Mouse (Mus musculus): ENCODE measurements at regions not wholly inside any gene's neighbourhood (a gene's known extent, or its start where the extent isn't known, plus 50 kb on each side); places are given as distances from the start of the nearest gene placed in this dataset.

DNA sequence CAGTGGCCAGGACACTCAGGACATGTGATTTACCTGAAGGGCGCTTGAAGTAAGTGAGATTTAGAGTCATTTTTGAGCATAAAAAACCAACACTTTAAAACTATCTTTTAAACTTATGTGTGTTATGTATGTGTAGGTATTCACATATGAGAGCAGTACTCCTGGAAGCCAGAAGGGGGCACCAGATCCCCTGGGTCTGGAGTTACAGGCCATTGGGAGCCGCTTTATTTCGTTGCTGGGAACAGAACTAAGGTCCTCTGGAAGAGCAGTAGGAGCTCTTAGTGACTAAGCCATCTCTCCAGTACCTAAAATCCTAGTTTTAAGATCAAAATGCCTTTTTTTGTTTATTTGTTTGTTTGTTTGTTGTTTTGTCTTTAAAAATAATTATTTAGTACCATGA is 192.3 kb upstream of the Wscd1 start:
- H3K27me3 ChIP-seq (ENCODE audit: control insufficient read depth, insufficient read depth, low read length) = no peaks in the 10 kb centered on the region
- H3K4me3 ChIP-seq (ENCODE audit: low read depth, low read length) = no peak overlapping the region
- H3K27ac ChIP-seq (ENCODE audit: insufficient read depth, low read depth, low read length) = no peak overlapping the region
- no peaks in the 10 kb centered on the region for H3K4me1 ChIP-seq (ENCODE audit: control insufficient read depth, insufficient read depth, insufficient read length, low read length)
- TF ChIP-seq POLR2A (IDR thresholded peaks at IDR 0.05; ENCODE audit: low read depth, low read length) (no peak), CTCF (IDR thresholded peaks at IDR 0.05; ENCODE audit: extremely low read depth, insufficient read length, insufficient replicate concordance, low read depth, low read length) (peak; percentile 31; the same call in 1 of the 2 replicates)
- H3K36me3 ChIP-seq (ENCODE audit: control insufficient read depth, insufficient read depth, low read length) = no peaks in the 10 kb centered on the region
- 86% methylated on average over 3 of the region's 3 CpGs for WGBS

DNA sequence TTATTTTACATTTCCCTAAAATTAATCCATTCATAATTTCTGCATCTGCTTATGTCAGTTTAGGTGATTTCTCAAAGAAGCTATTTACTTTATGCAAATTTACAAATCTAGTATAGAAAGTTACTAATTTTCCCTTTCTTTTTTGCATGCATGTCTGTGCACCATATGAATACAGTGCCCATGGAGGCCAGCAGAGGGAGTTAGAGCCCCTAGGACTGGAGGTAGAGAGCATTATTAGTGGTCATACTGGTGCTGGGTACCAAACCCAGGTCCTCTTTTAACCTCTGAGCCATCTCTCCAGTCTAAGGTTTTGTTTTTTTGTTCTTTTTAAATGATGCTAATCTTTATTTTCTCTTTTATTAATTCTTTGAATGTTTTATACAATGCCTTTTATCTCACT is 184.9 kb upstream of the Wscd1 start:
- H3K36me3 ChIP-seq (ENCODE audit: control insufficient read depth, insufficient read depth, low read length) = no peaks in the 10 kb centered on the region

DNA sequence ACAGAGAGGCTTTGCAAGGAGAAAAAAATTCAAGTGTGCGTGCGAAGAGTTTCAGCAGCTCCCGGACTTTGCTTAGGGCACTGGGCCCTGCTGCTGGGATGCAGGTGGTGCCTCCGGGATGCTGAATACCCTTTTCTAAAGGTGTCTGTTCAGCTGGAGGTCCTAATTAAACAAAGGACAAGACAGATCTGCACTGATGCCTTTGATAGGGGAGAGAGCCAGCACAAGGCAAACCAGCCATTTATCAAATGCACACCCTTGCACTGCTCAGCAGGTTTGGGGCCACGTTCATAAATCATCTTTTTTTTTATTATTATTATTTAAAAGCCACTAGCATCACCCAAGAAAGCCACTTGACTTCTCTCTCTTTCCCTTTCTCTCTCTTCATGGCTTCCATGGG is 172.9 kb upstream of the Wscd1 start:
- no peaks in the 10 kb centered on the region for H3K27me3 ChIP-seq (ENCODE audit: control insufficient read depth, insufficient read depth, low read length)
- H3K27ac ChIP-seq (ENCODE audit: insufficient read depth, low read depth, low read length) = no peak overlapping the region
- 82% methylated on average over 5 of the region's 5 CpGs for WGBS
- TF ChIP-seq POLR2A (IDR thresholded peaks at IDR 0.05; ENCODE audit: low read depth, low read length) = no peak
- no peak for TF ChIP-seq CTCF (IDR thresholded peaks at IDR 0.05; ENCODE audit: extremely low read depth, insufficient read length, insufficient replicate concordance, low read depth, low read length)
- H3K4me1 ChIP-seq (ENCODE audit: control insufficient read depth, insufficient read depth, insufficient read length, low read length) = no peaks in the 10 kb centered on the region
- no peak overlapping the region for H3K4me3 ChIP-seq (ENCODE audit: low read depth, low read length)
- no peaks in the 10 kb centered on the region for H3K36me3 ChIP-seq (ENCODE audit: control insufficient read depth, insufficient read depth, low read length)

More for the DNA sequence above, 184.9 kb upstream of the Wscd1 start:
- no peaks in the 10 kb centered on the region for H3K4me1 ChIP-seq (ENCODE audit: control insufficient read depth, insufficient read depth, insufficient read length, low read length)
- H3K27me3 ChIP-seq (ENCODE audit: control insufficient read depth, insufficient read depth, low read length) = no peaks in the 10 kb centered on the region
- H3K4me3 ChIP-seq (ENCODE audit: low read depth, low read length) = no peak overlapping the region
- no peak for TF ChIP-seq POLR2A (IDR thresholded peaks at IDR 0.05; ENCODE audit: low read depth, low read length)
- no peak for TF ChIP-seq CTCF (IDR thresholded peaks at IDR 0.05; ENCODE audit: extremely low read depth, insufficient read length, insufficient replicate concordance, low read depth, low read length)
- no peak overlapping the region for H3K27ac ChIP-seq (ENCODE audit: insufficient read depth, low read depth, low read length)

DNA sequence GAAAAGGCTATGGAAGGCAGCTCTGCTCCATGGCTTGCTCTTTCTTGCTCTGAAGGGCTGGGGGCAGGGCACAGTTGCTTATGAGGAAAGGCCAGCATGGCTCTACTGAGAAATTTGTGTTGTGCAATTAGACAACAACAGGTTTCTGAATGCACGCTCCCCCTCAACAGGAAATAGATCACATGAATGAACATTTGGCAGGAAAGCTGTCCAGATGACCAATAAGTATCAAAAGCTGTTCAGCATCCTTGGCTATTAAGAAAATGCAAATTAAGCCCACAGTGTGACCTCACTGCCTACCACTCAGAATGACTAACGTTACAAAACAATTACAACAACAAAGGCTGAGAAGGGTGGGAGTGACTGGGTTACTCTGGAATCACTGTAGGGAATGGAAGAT is 167.9 kb upstream of the Wscd1 start:
- no peaks in the 10 kb centered on the region for H3K36me3 ChIP-seq (ENCODE audit: control insufficient read depth, insufficient read depth, low read length)
- no peaks in the 10 kb centered on the region for H3K4me1 ChIP-seq (ENCODE audit: control insufficient read depth, insufficient read depth, insufficient read length, low read length)
- no peak overlapping the region for H3K4me3 ChIP-seq (ENCODE audit: low read depth, low read length)
- TF ChIP-seq CTCF (IDR thresholded peaks at IDR 0.05; ENCODE audit: extremely low read depth, insufficient read length, insufficient replicate concordance, low read depth, low read length) = no peak
- no peak for TF ChIP-seq POLR2A (IDR thresholded peaks at IDR 0.05; ENCODE audit: low read depth, low read length)
- H3K27ac ChIP-seq (ENCODE audit: insufficient read depth, low read depth, low read length) = no peak overlapping the region
- WGBS = 64% methylated on average over 2 of the region's 2 CpGs
- no peaks in the 10 kb centered on the region for H3K27me3 ChIP-seq (ENCODE audit: control insufficient read depth, insufficient read depth, low read length)

DNA sequence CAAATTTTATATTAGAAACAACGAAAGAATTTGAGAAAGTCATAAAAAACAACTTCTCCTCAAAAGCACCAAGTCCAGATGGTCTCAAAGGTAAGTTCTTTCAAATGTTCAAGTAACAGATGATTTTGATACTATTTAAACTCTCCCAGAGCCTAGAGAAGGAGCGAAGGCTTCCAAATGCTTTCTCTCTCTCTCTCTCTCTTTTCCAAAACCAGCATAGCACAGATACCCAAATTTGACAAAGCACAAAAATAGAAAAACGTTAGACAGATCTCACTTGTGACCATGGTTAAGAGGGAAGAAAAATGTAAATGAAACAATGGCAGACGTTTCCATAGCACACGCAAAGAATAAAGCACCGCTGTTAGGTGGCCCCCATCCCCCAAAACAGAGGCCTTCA is 158.7 kb upstream of the Wscd1 start:
- no peaks in the 10 kb centered on the region for H3K36me3 ChIP-seq (ENCODE audit: control insufficient read depth, insufficient read depth, low read length)
- 0 out of 2 replicates have a peak, but pooled peaks cover 1% of the 10 kb centered on the region for H3K4me1 ChIP-seq (ENCODE audit: control insufficient read depth, insufficient read depth, insufficient read length, low read length)
- 83% methylated on average over 6 of the region's 6 CpGs for WGBS
- TF ChIP-seq CTCF (IDR thresholded peaks at IDR 0.05; ENCODE audit: extremely low read depth, insufficient read length, insufficient replicate concordance, low read depth, low read length) = no peak
- TF ChIP-seq POLR2A (IDR thresholded peaks at IDR 0.05; ENCODE audit: low read depth, low read length) = no peak
- no peaks in the 10 kb centered on the region for H3K27me3 ChIP-seq (ENCODE audit: control insufficient read depth, insufficient read depth, low read length)
- no peak overlapping the region for H3K4me3 ChIP-seq (ENCODE audit: low read depth, low read length)
- no peak overlapping the region for H3K27ac ChIP-seq (ENCODE audit: insufficient read depth, low read depth, low read length)

DNA sequence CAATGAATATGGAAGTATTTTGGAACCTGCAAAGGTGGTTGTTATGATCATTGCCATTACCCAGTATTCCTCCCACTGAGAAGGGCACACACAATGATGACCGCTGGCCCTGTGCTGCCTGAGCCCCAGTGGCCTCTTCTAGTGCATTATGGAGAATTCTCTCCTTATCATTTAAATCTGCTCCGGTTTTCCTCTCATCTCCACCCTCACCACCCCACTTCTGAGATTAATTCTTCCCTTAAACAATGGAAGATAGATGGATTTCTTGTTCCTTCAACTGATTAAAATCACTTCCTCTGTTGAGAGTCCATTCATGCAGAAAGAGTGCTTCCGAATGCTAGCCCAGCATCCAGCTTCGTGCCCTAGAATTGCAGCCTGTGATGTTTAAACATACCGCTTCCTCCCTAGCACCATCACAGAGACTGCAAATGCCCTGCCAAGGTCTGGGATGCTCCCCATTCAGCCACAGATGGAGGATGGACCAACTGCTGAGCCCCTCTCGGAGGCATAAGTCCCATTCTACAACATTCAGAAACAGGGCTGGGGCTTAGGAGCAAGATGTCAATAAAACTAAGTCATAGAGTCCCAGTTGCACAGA is 155.4 kb upstream of the Wscd1 start:
- no peak overlapping the region for H3K27ac ChIP-seq (ENCODE audit: insufficient read depth, low read depth, low read length)
- 0 out of 2 replicates have a peak, but pooled peaks cover 3% of the 10 kb centered on the region for H3K4me1 ChIP-seq (ENCODE audit: control insufficient read depth, insufficient read depth, insufficient read length, low read length)
- no peak overlapping the region for H3K4me3 ChIP-seq (ENCODE audit: low read depth, low read length)
- H3K36me3 ChIP-seq (ENCODE audit: control insufficient read depth, insufficient read depth, low read length) = no peaks in the 10 kb centered on the region
- WGBS = 78% methylated on average over 6 of the region's 6 CpGs
- H3K27me3 ChIP-seq (ENCODE audit: control insufficient read depth, insufficient read depth, low read length) = no peaks in the 10 kb centered on the region
- TF ChIP-seq POLR2A (IDR thresholded peaks at IDR 0.05; ENCODE audit: low read depth, low read length) (no peak), CTCF (IDR thresholded peaks at IDR 0.05; ENCODE audit: extremely low read depth, insufficient read length, insufficient replicate concordance, low read depth, low read length) (no peak)

DNA sequence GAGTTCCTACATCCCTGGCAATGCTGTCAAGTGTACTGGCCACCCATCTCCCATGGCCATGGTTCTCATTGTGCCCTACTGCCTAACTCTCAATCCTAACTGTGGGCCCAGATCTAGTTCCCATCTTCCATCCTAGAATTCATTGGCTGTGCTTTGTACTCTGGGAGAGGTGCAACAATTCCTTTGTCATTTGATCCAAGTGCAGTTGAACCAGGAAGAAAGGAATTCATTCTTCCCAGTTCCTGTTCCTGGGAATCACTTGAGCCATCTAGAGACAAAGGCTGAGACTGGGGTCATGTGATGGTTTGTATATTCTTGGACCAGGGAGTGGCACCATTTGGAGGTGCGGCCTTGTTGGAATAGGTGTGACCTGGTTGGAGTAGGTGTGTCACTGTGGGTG is 152.0 kb upstream of the Wscd1 start:
- no peaks in the 10 kb centered on the region for H3K36me3 ChIP-seq (ENCODE audit: control insufficient read depth, insufficient read depth, low read length)
- no peak overlapping the region for H3K27ac ChIP-seq (ENCODE audit: insufficient read depth, low read depth, low read length)
- H3K27me3 ChIP-seq (ENCODE audit: control insufficient read depth, insufficient read depth, low read length) = no peaks in the 10 kb centered on the region
- TF ChIP-seq POLR2A (IDR thresholded peaks at IDR 0.05; ENCODE audit: low read depth, low read length) (no peak), CTCF (IDR thresholded peaks at IDR 0.05; ENCODE audit: extremely low read depth, insufficient read length, insufficient replicate concordance, low read depth, low read length) (no peak)
- 66% methylated on average over 1 of the region's 1 CpGs for WGBS
- 0 out of 2 replicates have a peak, but pooled peaks cover 2% of the 10 kb centered on the region for H3K4me1 ChIP-seq (ENCODE audit: control insufficient read depth, insufficient read depth, insufficient read length, low read length)
- H3K4me3 ChIP-seq (ENCODE audit: low read depth, low read length) = no peak overlapping the region
